Comparison of ENCODE assay signal across 26 mouse cellular contexts in the genomic region with DNA sequence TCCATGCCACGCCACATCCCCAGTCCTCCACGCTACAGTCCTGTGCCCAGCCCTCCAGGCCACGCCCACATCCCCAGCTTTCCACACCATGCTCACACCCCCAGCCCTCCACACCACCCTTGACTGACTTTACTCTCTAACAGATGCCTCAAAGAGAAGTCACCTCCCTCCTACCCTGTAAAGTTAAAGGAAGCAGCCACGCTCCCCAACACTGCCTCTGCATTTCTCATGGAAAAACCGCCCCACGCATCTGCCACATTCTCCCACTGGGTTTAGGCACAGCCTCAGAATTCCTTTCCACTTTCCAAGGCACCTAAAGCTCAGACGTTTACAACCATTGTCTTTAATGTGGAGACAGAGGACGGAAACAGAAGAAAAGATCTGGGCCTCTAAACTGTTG.
DNase-seq lines count a peak whose midpoint lies in the region; ATAC-seq and TF ChIP-seq lines count a peak whose summit lies in the region.
"Had no signal": no experiment of that assay in that cellular context is flagged by ENCODE, and none has a peak within 500 bp of the region (broad histone marks: within the 10 kb centered on the region; RNA-seq: fewer than 3 reads in every experiment).

No protein-coding gene starts in this region.

- peak; percentile 64 to 75 for DNase-seq in right cerebral cortex, adult 2 months (ENCODE audit: low spot score in 2 of 2)
- DNase-seq in right cerebral cortex, postnatal 4 days = no peak
- DNase-seq in left cerebral cortex, adult 2 months (ENCODE audit: extremely low spot score in 1 of 2, low spot score in 2 of 2) = peak; percentile 55 to 56
- DNase-seq in adipocyte (ENCODE audit: low spot score) = no peak
- DNase-seq in cerebellum, adult 9-10 months = no peak
- DNase-seq: adrenal gland, adult 8-10 months; cerebellum, adult 8-10 months; gastrocnemius, postnatal 14 days; heart, adult 11 months; heart, postnatal 14 days; kidney, adult 11 months; kidney, postnatal 36 days; layer of hippocampus, adult 9-11 months; lung, embryonic 14.5 days; midbrain, embryonic 14.5 days; thymus, postnatal 14 days had no signal

- WGBS in hindbrain, embryonic 12.5 days = 85% methylated on average over 8 of the region's 8 CpGs
- 77% methylated on average over 8 of the region's 8 CpGs for WGBS in hindbrain, embryonic 16.5 days

- peak overlapping the region; percentile 23; the same call in 1 of the 2 replicates for H3K27ac ChIP-seq in hindbrain, embryonic 12.5 days
- H3K27ac ChIP-seq in hindbrain, embryonic 16.5 days (ENCODE audit: low read depth, low read length) = no peak overlapping the region
- H3K27ac ChIP-seq in left cerebral cortex, adult 2 months = peak overlapping the region; percentile 53
- H3K27ac ChIP-seq: forebrain, embryonic 12.5 days; kidney, embryonic 15.5 days; limb, embryonic 15.5 days; liver, embryonic 14.5 days had no signal

- H3K4me2 ChIP-seq in hindbrain, embryonic 12.5 days (replicated peaks) = no peak overlapping the region
- H3K4me2 ChIP-seq in hindbrain, embryonic 16.5 days (ENCODE audit: low read length) = no peak overlapping the region
- H3K4me2 ChIP-seq: forebrain, embryonic 12.5 days; heart, embryonic 12.5 days; kidney, embryonic 15.5 days; limb, embryonic 15.5 days; lung, embryonic 14.5 days had no signal

- intact Hi-C loops in left cerebral cortex, adult 2 months (cut with DNase I) = loop anchor here (5.0 kb wide), 1 partner anchor 76 kb away; no protein-coding TSS in a partner anchor

- ATAC-seq in hindbrain, embryonic 12.5 days (ENCODE audit: low FRiP score) = no peak
- no peak for ATAC-seq in hindbrain, embryonic 16.5 days
- ATAC-seq: CD4-positive, CD25-positive, alpha-beta regulatory T cell, adult 4 months; Patski had no signal

- peaks cover 5% of the 10 kb centered on the region; the same call in 1 of the 2 replicates for H3K27me3 ChIP-seq in hindbrain, embryonic 12.5 days
- no peaks in the 10 kb centered on the region for H3K27me3 ChIP-seq in hindbrain, embryonic 16.5 days (replicated peaks; ENCODE audit: control insufficient read depth, insufficient read depth, low read length)
- H3K27me3 ChIP-seq: heart, embryonic 12.5 days; kidney, embryonic 15.5 days; limb, embryonic 15.5 days; Patski had no signal

- no peaks in the 10 kb centered on the region for H3K36me3 ChIP-seq in hindbrain, embryonic 12.5 days
- no peaks in the 10 kb centered on the region for H3K36me3 ChIP-seq in hindbrain, embryonic 16.5 days (ENCODE audit: control insufficient read depth, insufficient read depth, low read length)
- H3K36me3 ChIP-seq: forebrain, embryonic 12.5 days; kidney, embryonic 15.5 days; limb, embryonic 15.5 days had no signal

- H3K9me3 ChIP-seq in hindbrain, embryonic 12.5 days (replicated peaks) = no peaks in the 10 kb centered on the region; the same call in none of the 2 replicates
- no peaks in the 10 kb centered on the region for H3K9me3 ChIP-seq in hindbrain, embryonic 16.5 days (ENCODE audit: control insufficient read depth, low read length)
- H3K9me3 ChIP-seq: forebrain, embryonic 12.5 days; kidney, embryonic 15.5 days; limb, embryonic 15.5 days had no signal

- TF ChIP-seq CTCF in left cerebral cortex, adult 2 months (IDR thresholded peaks at IDR 0.05) = no peak

- H3K4me1 ChIP-seq in hindbrain, embryonic 12.5 days = 0 out of 2 replicates have a peak, but pooled peaks cover 3% of the 10 kb centered on the region
- no peaks in the 10 kb centered on the region for H3K4me1 ChIP-seq in hindbrain, embryonic 16.5 days (ENCODE audit: control insufficient read depth, insufficient read depth, low read depth, low read length)
- H3K4me1 ChIP-seq: forebrain, embryonic 12.5 days; limb, embryonic 15.5 days had no signal

- no peak overlapping the region for H3K4me3 ChIP-seq in hindbrain, embryonic 12.5 days
- no peak overlapping the region for H3K4me3 ChIP-seq in hindbrain, embryonic 16.5 days (ENCODE audit: low read length)
- no peak overlapping the region for H3K4me3 ChIP-seq in left cerebral cortex, adult 2 months
- H3K4me3 ChIP-seq: erythroblast, embryonic 14.5 days; forebrain, embryonic 12.5 days; heart, embryonic 12.5 days; kidney, embryonic 15.5 days; limb, embryonic 15.5 days had no signal

- H3K9ac ChIP-seq in hindbrain, embryonic 12.5 days = no peak overlapping the region
- H3K9ac ChIP-seq in hindbrain, embryonic 16.5 days (ENCODE audit: low read depth, low read length) = no peak overlapping the region
- H3K9ac ChIP-seq: forebrain, embryonic 12.5 days; heart, embryonic 12.5 days; kidney, embryonic 15.5 days; limb, embryonic 15.5 days; liver, embryonic 14.5 days; lung, embryonic 14.5 days had no signal

Comparison
In these comparisons a context has a peak if more than half of its experiments do, and no peak if none do; other contexts are left out.
1. DNase-seq: peak in right cerebral cortex, adult 2 months (2 of 2) and left cerebral cortex, adult 2 months (2 of 2); none in right cerebral cortex, postnatal 4 days (single experiment), adipocyte (single experiment) and cerebellum, adult 9-10 months (single experiment).